Mouse (Mus musculus) embryonic facial prominence, embryonic 12.5 days (tissue): ENCODE measurements around the gene Rgma. TPM values are rescaled to one million over a fixed set of nuclear protein-coding genes. Genes with fewer than 3 reads are reported as not detected.
A peak's percentile ranks its signal among the peaks of the same experiment; 100 is the strongest.

Experiments
- ATAC-seq: fragments of 200-750 bp; cut with Nextera tagmentation; 2 replicates; pipeline ENCODE4 v1.8.0; 2017; ENCODE audit not compliant: insufficient number of reproducible peaks, insufficient read depth, low FRiP score, low TSS enrichment
- H3K27ac ChIP-seq: fragments of 300-500 bp; sonication (generic); 2 replicates; pipeline ENCODE4 v1.5.1; 2016; ENCODE audit warnings: mild to moderate bottlenecking
- H3K27me3 ChIP-seq: fragments of 300-500 bp; sonication (generic); 2 replicates; pipeline ENCODE4 v1.6.1; 2016; ENCODE audit warnings: mild to moderate bottlenecking, moderate library complexity
- H3K36me3 ChIP-seq: fragments of 300-500 bp; sonication (generic); 2 replicates; pipeline ENCODE4 v1.6.1; 2016; ENCODE audit warnings: mild to moderate bottlenecking
- H3K4me1 ChIP-seq: fragments of 300-500 bp; sonication (generic); 2 replicates; pipeline ENCODE4 v1.6.1; 2016
- H3K4me2 ChIP-seq: fragments of 300-500 bp; sonication (generic); replicated peaks from 2 replicates; pipeline ENCODE4 v1.6.1; 2016; ENCODE audit warnings: mild to moderate bottlenecking, moderate library complexity
- H3K4me3 ChIP-seq: fragments of 300-500 bp; sonication (generic); 2 replicates; pipeline ENCODE4 v1.5.1; 2016; ENCODE audit warnings: mild to moderate bottlenecking
- H3K9ac ChIP-seq: fragments of 300-500 bp; sonication (generic); 2 replicates; pipeline ENCODE4 v1.6.1; 2016; ENCODE audit warnings: mild to moderate bottlenecking, moderate library complexity
- H3K9me3 ChIP-seq: fragments of 300-500 bp; sonication (generic); 2 replicates; pipeline ENCODE4 v1.6.1; 2016; ENCODE audit warnings: mild to moderate bottlenecking, moderate library complexity
- whole genome bisulfite sequencing: fragments of 180-500 bp; shearing (Covaris S2); methylation state at CpG from one replicate; pipeline ENCODE4 v1.1.7; 2016; 5-methylcytosine and 5-hydroxymethylcytosine counted together
- polyA plus RNA-seq: library from polyadenylated mRNA; unstranded; fragments of >200 nt; fragmentation: Nextera tagmentation; extraction: Ambion mirVana; gene quantifications from 2 replicates; pipeline ENCODE4 v1.2.1, GENCODE M21; 2016

Gene Rgma
- polyA plus RNA-seq, 1 experiment from 2014 or later, result 24.3 TPM

DNA sequence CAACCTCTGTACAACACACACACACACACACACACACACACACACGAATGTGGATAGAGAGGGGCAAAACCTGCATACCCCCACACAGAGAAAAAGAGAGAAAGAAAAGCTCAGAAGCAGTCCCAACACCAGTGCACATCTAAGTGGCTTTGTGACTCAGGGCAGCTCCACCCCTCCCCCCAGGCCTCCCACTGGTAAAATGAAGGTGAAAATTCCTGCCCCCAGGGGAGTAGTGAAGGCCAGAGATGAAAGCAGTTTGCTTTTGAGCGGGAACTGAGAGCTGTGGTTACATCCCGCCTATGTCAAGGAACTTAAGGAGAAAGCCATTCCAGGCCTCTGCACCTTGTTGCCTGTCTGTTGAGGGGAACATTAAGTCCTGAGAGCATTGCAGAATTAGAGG lies 28.2 kb downstream of the Rgma start:
- no peaks in the 10 kb centered on the region; the same call in 1 of the 2 replicates for H3K9me3 ChIP-seq
- no peak overlapping the region for H3K27ac ChIP-seq
- 16% methylated on average over 3 of the region's 3 CpGs for WGBS
- H3K4me2 ChIP-seq, result no peak overlapping the region
- H3K9ac ChIP-seq, result no peak overlapping the region
- no peaks in the 10 kb centered on the region for H3K27me3 ChIP-seq
- H3K36me3 ChIP-seq, result peaks cover 38% of the 10 kb centered on the region
- H3K4me1 ChIP-seq, result peaks cover 38% of the 10 kb centered on the region
- ATAC-seq, result no peak
- no peak overlapping the region for H3K4me3 ChIP-seq

DNA sequence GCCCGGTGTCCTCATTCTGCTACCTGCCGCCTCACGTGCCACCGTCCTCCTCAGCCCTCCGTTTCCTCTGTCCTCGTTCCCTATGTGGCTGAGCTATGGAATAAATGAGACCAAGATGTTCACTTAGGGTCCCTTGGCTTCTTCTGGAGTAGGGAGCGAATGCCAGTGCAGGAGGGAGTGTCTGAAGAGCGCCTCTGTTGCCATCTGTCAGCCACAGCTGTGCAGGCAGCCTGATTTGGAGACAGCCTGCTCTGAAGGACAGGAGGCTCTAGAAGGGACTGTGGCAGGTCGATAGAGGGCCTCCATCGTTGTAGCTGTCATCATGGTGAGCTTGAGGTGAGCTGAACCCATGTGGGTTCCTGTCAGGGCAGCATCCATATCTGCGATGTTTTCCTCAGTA lies 30.2 kb downstream of the Rgma start:
- H3K27me3 ChIP-seq, result no peaks in the 10 kb centered on the region
- no peak for ATAC-seq
- no peaks in the 10 kb centered on the region; the same call in 1 of the 2 replicates for H3K9me3 ChIP-seq
- no peak overlapping the region for H3K9ac ChIP-seq
- no peak overlapping the region for H3K4me2 ChIP-seq
- 95% methylated on average over 11 of the region's 11 CpGs for WGBS
- peaks cover 18% of the 10 kb centered on the region for H3K4me1 ChIP-seq
- H3K4me3 ChIP-seq, result no peak overlapping the region
- H3K27ac ChIP-seq, result no peak overlapping the region
- H3K36me3 ChIP-seq, result peaks cover 53% of the 10 kb centered on the region

DNA sequence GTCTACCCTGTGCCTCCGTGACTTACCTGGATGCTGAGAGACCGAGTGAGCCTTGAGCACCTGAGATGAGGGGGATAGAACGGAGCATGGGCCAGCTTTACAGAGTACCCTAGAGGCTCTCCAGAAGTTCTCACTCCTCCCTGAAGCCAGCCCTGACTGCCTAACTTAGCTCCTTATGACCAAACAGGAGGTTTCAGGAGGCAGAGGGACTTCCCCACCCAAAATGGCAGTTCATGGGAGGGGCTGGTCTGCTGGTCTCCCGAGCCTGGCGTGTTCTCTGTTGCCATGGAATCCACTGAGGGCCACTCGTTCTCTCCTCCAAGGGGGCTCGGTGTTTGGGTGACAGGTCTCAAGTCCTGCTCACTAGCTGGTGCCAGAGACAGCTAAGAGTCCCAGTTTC lies 36.2 kb downstream of the Rgma start:
- Histone ChIP-seq H3K9me3 (no peaks in the 10 kb centered on the region), H3K4me2 (no peak overlapping the region), H3K9ac (no peak overlapping the region), H3K4me3 (no peak overlapping the region), H3K27me3 (no peaks in the 10 kb centered on the region), H3K27ac (no peak overlapping the region), H3K4me1 (0 out of 2 replicates have a peak, but pooled peaks cover 4% of the 10 kb centered on the region), H3K36me3 (peaks cover 79% of the 10 kb centered on the region)
- ATAC-seq, result no peak
- WGBS, result 84% methylated on average over 7 of the region's 7 CpGs

DNA sequence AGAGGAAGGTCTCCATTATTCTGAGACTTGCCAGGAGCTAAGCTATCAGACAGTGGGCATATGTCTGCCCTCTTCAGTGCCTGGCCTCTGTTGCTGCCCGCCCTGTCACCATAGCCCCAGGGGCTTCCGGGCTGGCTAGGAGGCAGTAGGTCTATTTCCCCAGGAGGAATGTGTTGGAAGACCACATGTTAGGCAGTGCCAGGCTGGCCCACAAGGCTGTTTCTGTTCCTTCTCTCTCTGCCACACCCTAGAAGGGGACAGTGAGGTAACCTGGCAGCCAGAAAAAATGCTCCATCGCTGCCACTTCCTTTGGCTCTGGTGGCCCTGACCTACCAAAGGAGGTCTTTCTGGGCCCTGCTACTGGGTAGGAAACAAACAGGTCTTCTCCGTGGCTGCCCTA lies 36.7 kb downstream of the Rgma start:
- Histone ChIP-seq H3K27me3 (no peaks in the 10 kb centered on the region), H3K4me2 (no peak overlapping the region), H3K4me1 (0 out of 2 replicates have a peak, but pooled peaks cover 4% of the 10 kb centered on the region), H3K9me3 (no peaks in the 10 kb centered on the region), H3K4me3 (no peak overlapping the region), H3K9ac (no peak overlapping the region), H3K36me3 (peaks cover 78% of the 10 kb centered on the region), H3K27ac (no peak overlapping the region)
- ATAC-seq, result no peak
- WGBS, result 80% methylated on average over 4 of the region's 4 CpGs

DNA sequence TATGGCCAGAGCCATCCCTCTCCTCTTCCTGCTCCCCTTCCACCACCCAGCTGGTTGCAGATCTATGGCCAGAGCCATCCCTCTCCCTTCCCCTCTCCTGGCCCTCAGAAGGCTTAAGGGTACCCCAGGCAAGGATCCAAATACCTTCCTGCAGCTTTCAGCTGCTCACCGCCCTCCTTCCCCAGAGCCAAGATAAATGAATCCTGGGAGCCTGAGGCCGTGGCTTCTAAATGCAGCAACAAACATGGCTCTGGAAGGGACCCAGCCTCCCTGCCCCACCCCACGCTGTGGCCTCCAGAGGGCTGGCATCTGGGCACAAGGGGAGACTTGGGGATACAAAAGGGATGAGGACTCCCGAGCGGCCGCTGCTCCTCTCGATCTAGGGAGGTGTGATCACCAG lies 37.1 kb downstream of the Rgma start:
- Histone ChIP-seq H3K27ac (no peak overlapping the region), H3K9me3 (no peaks in the 10 kb centered on the region)
- ATAC-seq, result no peak

DNA sequence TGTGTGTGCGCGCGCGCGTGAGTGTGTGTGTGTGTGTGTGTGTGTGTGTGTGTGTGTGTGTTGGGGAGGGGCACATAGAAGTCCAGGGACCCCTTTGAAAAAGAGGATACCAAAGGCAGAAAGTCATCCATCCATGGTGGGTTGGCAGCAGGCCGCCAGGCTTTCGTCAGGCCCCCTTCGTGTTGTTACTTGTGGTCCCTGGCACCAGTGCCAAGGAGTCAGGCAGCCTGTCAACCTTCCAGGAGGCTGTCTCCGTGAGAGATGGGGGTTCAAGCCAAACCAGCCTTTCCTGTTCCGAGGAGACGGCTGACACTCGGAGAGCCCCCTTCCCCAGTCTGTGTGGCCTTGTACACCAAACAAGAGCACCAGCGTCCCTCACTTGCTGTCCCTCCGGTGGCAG lies 38.9 kb downstream of the Rgma start:
- 81% methylated on average over 14 of the region's 14 CpGs for WGBS
- peaks cover 95% of the 10 kb centered on the region for H3K36me3 ChIP-seq
- no peak overlapping the region for H3K27ac ChIP-seq
- H3K27me3 ChIP-seq, result no peaks in the 10 kb centered on the region
- H3K4me3 ChIP-seq, result no peak overlapping the region
- H3K4me1 ChIP-seq, result peaks cover 16% of the 10 kb centered on the region
- H3K9ac ChIP-seq, result no peak overlapping the region
- no peaks in the 10 kb centered on the region for H3K9me3 ChIP-seq
- no peak overlapping the region for H3K4me2 ChIP-seq
- ATAC-seq, result no peak

More for the DNA sequence above, 37.1 kb downstream of the Rgma start:
- H3K9ac ChIP-seq, result no peak overlapping the region
- no peak overlapping the region for H3K4me2 ChIP-seq
- peaks cover 80% of the 10 kb centered on the region for H3K36me3 ChIP-seq
- H3K4me3 ChIP-seq, result no peak overlapping the region
- H3K4me1 ChIP-seq, result 0 out of 2 replicates have a peak, but pooled peaks cover 4% of the 10 kb centered on the region
- no peaks in the 10 kb centered on the region for H3K27me3 ChIP-seq
- WGBS, result 81% methylated on average over 7 of the region's 7 CpGs

DNA sequence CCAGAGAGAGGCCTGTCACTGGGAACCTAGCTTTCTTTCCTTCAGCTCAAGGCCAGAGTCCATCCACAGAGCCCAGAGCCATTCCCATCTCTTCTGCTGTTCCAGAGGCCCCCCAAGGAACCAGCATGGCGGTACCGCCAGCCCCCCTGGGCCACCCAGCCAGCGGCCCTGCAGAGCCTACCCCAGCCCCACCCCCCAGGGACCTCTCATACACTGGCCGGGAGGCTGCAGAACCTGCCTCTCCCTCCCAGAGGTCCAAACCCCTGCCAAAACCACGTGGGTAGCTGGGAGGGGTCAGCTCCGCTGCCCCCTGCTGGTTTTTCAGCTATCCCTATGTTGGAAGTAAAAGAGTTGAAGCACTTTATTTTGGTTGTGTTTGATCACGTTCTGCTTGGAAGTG lies 44.1 kb downstream of the Rgma start:
- no peak overlapping the region for H3K9ac ChIP-seq
- no peaks in the 10 kb centered on the region for H3K9me3 ChIP-seq
- H3K4me1 ChIP-seq, result peaks cover 40% of the 10 kb centered on the region
- H3K27ac ChIP-seq, result 0 out of 2 replicates have a peak overlapping the region, but pooled peaks have one; percentile 23
- ATAC-seq, result no peak
- no peak overlapping the region for H3K4me2 ChIP-seq
- no peaks in the 10 kb centered on the region for H3K27me3 ChIP-seq
- no peak overlapping the region for H3K4me3 ChIP-seq
- peaks cover 53% of the 10 kb centered on the region for H3K36me3 ChIP-seq
- WGBS, result 37% methylated on average over 7 of the region's 7 CpGs

DNA sequence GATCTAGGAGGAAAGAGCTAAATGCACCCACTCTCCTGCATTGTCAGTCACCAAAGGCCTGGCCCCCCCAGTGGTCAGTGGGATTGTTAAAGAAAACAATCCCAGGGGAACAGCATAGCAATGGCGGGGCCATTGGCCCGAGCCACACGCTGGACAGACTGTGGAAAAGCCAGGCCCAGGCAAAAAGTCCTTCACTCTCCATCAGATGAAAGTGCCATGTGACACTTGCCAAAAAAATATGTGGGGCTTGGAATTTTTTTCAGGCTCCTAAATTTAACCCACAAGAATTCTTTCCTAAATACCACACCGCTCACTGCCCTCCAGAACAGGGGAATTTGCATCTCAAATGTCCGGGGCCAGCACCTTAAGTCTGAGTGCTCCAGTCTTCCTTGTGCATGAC lies 45.5 kb downstream of the Rgma start:
- ATAC-seq, result no peak

DNA sequence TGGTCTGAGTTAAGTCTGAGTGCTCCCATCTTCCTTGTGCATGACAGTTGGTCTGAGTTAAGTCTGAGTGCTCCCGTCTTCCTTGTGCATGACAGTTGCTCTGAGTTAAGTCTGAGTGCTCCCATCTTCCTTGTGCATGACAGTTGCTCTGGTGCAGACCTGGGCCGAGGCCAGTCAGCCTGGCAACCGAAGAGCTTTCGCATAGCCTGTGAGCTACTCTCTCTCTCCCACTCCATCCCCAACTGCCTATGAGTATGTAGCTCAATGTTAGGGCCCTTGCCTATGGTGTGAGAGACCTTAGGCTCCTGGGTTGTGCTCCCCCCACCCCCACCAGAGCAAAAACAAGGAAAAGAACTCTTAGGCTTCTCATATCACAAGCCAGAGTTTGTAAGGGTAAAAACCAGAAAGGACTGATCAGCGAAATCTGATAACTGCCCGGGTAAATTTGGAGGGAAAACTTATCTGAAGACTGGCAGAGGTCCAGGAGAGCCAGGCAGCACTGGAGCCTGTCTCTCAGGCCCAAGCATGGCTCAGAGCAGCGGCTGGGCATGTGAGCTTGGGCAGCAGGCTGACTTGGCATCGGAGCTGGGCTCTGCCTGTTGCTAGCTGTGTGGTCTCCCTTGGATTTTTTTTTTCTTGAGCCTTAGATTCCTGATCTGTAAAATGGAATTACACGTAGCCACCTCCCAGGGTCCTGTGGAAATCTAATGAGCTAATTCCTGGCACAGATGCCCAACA lies 46.1 kb downstream of the Rgma start:
- no peak overlapping the region for H3K4me2 ChIP-seq
- peaks cover 43% of the 10 kb centered on the region for H3K36me3 ChIP-seq
- peaks cover 43% of the 10 kb centered on the region for H3K4me1 ChIP-seq
- H3K27me3 ChIP-seq, result no peaks in the 10 kb centered on the region
- H3K27ac ChIP-seq, result peak overlapping the region; percentile 78
- ATAC-seq, result no peak
- no peak overlapping the region for H3K9ac ChIP-seq
- H3K4me3 ChIP-seq, result no peak overlapping the region
- WGBS, result 62% methylated on average over 9 of the region's 9 CpGs
- H3K9me3 ChIP-seq, result no peaks in the 10 kb centered on the region

More for the DNA sequence above, 45.5 kb downstream of the Rgma start:
- no peak overlapping the region for H3K4me3 ChIP-seq
- no peaks in the 10 kb centered on the region for H3K9me3 ChIP-seq
- H3K27me3 ChIP-seq, result no peaks in the 10 kb centered on the region
- H3K27ac ChIP-seq, result peak overlapping the region; percentile 78
- WGBS, result 47% methylated on average over 5 of the region's 5 CpGs
- peaks cover 46% of the 10 kb centered on the region for H3K36me3 ChIP-seq
- H3K4me1 ChIP-seq, result peaks cover 43% of the 10 kb centered on the region
- no peak overlapping the region for H3K9ac ChIP-seq
- H3K4me2 ChIP-seq, result no peak overlapping the region

DNA sequence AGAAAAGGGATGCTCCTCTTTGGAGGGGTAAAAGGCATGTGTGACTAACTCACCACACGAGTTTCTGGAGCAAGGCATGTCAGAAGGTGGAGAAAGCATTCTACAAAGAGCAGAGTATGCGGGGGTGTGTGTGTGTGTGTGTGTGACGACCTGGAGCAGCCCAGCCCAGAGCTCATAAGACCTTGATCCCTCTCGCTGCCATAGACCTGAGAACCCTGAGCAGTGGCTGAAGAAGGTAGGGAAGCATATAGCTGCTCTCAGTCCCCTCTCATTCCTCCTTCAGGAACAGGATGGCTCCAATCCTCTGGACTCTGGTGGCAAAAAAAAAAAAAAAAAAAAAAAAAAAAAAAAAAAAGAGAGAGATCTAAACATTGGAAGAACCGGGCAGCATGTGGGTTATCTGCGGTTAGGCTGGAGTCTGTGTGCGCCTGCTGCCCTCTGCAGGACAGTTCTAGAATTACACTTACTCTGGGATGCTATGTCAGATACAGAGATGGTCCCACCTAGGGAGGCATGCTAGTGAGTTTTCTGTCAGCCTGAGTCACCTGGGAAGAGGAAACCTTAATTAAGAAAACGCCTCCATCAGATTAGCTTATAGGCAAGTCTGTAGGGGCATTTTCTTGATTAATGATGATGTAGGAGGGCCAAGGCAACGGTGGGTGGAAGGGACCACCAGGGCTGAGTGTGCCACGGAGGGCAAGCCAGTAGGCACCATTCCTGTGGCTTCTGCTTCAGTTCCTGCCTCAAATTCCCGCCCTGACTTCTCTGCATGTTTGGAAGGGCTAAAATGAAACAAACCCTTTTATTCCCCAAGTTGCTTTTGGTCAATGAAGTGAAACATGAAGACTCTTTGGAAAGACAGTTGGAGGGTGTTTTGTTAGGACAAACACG lies 47.2 kb downstream of the Rgma start:
- no peak overlapping the region for H3K9ac ChIP-seq
- 28% methylated on average over 12 of the region's 12 CpGs for WGBS
- H3K4me3 ChIP-seq, result no peak overlapping the region
- peaks cover 42% of the 10 kb centered on the region for H3K36me3 ChIP-seq
- H3K9me3 ChIP-seq, result no peaks in the 10 kb centered on the region
- H3K4me2 ChIP-seq, result no peak overlapping the region
- no peaks in the 10 kb centered on the region for H3K27me3 ChIP-seq
- H3K4me1 ChIP-seq, result peaks cover 43% of the 10 kb centered on the region
- ATAC-seq, result no peak
- peak overlapping the region; percentile 78; the same call in 1 of the 2 replicates for H3K27ac ChIP-seq

DNA sequence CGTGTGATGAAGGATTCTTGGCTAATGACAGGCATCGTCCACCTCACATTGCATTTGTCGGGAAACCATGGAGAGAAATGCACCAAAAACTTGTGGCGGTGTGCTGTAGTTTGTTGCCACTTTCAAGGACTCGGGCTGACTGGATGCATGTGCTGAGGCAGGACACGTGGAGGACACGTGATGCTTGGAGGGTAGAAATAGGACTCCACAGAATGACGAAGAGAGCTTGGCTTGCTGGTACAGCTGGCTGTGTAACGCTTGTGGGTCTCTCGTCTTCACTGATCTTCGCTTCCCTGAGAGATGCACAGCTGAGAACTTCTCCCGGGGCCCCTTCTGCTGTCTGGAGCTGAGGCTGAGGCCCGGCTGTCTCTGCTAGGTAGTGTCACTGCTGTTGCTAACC lies 47.9 kb downstream of the Rgma start:
- Histone ChIP-seq H3K4me2 (no peak overlapping the region), H3K9me3 (no peaks in the 10 kb centered on the region), H3K36me3 (peaks cover 42% of the 10 kb centered on the region), H3K9ac (no peak overlapping the region), H3K4me1 (peaks cover 39% of the 10 kb centered on the region), H3K4me3 (no peak overlapping the region), H3K27ac (no peak overlapping the region), H3K27me3 (no peaks in the 10 kb centered on the region)
- WGBS, result 73% methylated on average over 13 of the region's 13 CpGs
- ATAC-seq, result no peak

DNA sequence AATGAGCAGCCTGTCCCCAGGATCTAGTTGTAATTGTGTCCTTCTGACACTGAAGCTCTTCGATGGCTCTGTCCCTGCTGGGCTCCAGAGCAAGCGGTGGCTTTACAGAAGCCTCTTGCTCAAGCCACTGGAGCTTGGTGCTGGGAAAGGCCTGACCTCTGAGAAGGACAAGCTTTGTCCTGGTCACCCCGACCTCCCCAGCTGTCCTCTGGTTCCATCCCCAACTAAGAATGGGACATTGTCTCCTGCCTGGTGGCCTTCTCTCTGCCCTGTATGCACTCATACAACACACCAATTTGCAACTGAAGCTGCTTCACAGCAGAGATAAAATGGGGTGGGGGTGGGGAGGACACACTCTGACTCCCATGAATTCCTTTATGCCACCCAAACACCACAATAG lies 48.9 kb downstream of the Rgma start:
- peaks cover 42% of the 10 kb centered on the region for H3K36me3 ChIP-seq
- H3K9me3 ChIP-seq, result no peaks in the 10 kb centered on the region
- no peak overlapping the region for H3K27ac ChIP-seq
- no peak for ATAC-seq
- 29% methylated on average over 3 of the region's 3 CpGs for WGBS
- H3K4me2 ChIP-seq, result no peak overlapping the region
- no peak overlapping the region for H3K9ac ChIP-seq
- peaks cover 31% of the 10 kb centered on the region for H3K4me1 ChIP-seq
- no peak overlapping the region for H3K4me3 ChIP-seq
- H3K27me3 ChIP-seq, result no peaks in the 10 kb centered on the region
